Mouse (Mus musculus) forebrain, embryonic 12.5 days (tissue): ENCODE data around the gene Nckap5l. TPM values are rescaled to one million over a fixed set of nuclear protein-coding genes. Genes with fewer than 3 reads are reported as not detected.
"Not testable (repeated sequence)": the region's sequence is repeated elsewhere in the genome, so short reads cannot be mapped to it uniquely, and the experiment has no call there.

Experiments
- ATAC-seq: fragments of 200-750 bp; cut with Nextera tagmentation; 2 replicates; pipeline ENCODE4 v1.8.0; 2017; ENCODE audit warnings: moderate TSS enrichment; ENCODE audit not compliant: low FRiP score
- H3K27ac ChIP-seq: fragments of 300-500 bp; sonication (generic); 2 replicates; pipeline ENCODE4 v1.5.1; 2016; ENCODE audit warnings: mild to moderate bottlenecking
- H3K27me3 ChIP-seq: fragments of 300-500 bp; sonication (generic); 2 replicates; pipeline ENCODE4 v1.6.1; 2016; ENCODE audit warnings: mild to moderate bottlenecking
- H3K36me3 ChIP-seq: fragments of 300-500 bp; sonication (generic); replicated peaks from 2 replicates; pipeline ENCODE4 v1.6.1; 2016; ENCODE audit warnings: mild to moderate bottlenecking
- H3K4me1 ChIP-seq: fragments of 300-500 bp; sonication (generic); 2 replicates; pipeline ENCODE4 v1.6.1; 2016
- H3K4me2 ChIP-seq: fragments of 300-500 bp; sonication (generic); 2 replicates; pipeline ENCODE4 v1.6.1; 2016; ENCODE audit warnings: mild to moderate bottlenecking, moderate library complexity
- H3K4me3 ChIP-seq: fragments of 300-500 bp; sonication (generic); replicated peaks from 2 replicates; pipeline ENCODE4 v1.5.1; 2016; ENCODE audit warnings: mild to moderate bottlenecking
- H3K9ac ChIP-seq: fragments of 300-500 bp; sonication (generic); 2 replicates; pipeline ENCODE4 v1.6.1; 2016; ENCODE audit warnings: mild to moderate bottlenecking
- H3K9me3 ChIP-seq: fragments of 300-500 bp; sonication (generic); 2 replicates; pipeline ENCODE4 v1.6.1; 2016
- WGBS: fragments of 180-500 bp; shearing (Covaris S2); methylation state at CpG from one replicate; pipeline ENCODE4 v1.1.7; 2016; 5-methylcytosine and 5-hydroxymethylcytosine counted together
- polyA plus RNA-seq: library from polyadenylated mRNA; unstranded; fragments of >200 nt; fragmentation: Nextera tagmentation; extraction: Ambion mirVana; gene quantifications from 2 replicates; pipeline ENCODE4 v1.2.1, GENCODE M21; 2016

The Nckap5l gene
- polyA plus RNA-seq, 1 experiment from 2014 or later, result 11.8 TPM

- WGBS, result 14% methylated on average over 7 of the region's 7 CpGs
- H3K4me2 ChIP-seq, result peak overlapping the region; percentile 67
- H3K9me3 ChIP-seq, result no peaks in the 10 kb centered on the region
- H3K4me3 ChIP-seq, result peak overlapping the region; percentile 84
- H3K27ac ChIP-seq, result peak overlapping the region; percentile 89
- H3K4me1 ChIP-seq, result peaks cover 51% of the 10 kb centered on the region
- peak overlapping the region; percentile 76 for H3K9ac ChIP-seq
- H3K36me3 ChIP-seq, result 0 out of 2 replicates have a peak, but pooled peaks cover 4% of the 10 kb centered on the region
- 0 out of 2 replicates have a peak, but pooled peaks have one; percentile 3 for ATAC-seq
- no peaks in the 10 kb centered on the region for H3K27me3 ChIP-seq
Observed at GRCm38 (mm10) chr15:99456338-99456962, 1.1 kb downstream of the Nckap5l start.

DNA sequence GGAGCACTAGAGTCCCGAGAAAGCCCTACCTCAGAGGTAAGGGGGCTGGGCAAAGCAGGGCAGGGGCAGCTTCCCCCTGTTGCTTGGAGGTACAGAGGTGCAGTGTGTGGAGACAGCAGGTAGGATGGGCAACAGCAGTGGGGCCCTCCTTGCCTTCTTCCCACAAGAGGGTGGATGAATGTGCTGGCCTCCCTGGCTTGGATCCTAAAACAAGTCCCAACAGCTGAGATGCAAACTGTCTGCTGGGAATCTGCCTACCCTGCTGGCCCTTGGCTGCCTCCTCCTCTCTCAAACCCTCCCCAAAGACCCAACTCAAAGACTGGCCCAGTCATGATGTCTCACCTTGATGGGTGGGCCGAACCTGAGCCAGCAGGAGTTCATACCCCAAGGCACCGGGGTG is 2.1 kb downstream of the Nckap5l start:
- Histone ChIP-seq H3K4me3 (no peak overlapping the region), H3K27me3 (no peaks in the 10 kb centered on the region), H3K9me3 (no peaks in the 10 kb centered on the region), H3K9ac (peak overlapping the region; percentile 29), H3K36me3 (0 out of 2 replicates have a peak, but pooled peaks cover 4% of the 10 kb centered on the region), H3K4me1 (peaks cover 51% of the 10 kb centered on the region), H3K4me2 (no peak overlapping the region), H3K27ac (no peak overlapping the region)
- WGBS, result 90% methylated on average over 3 of the region's 3 CpGs
- no peak for ATAC-seq

GRCm38 (mm10) chr15:99454585-99455279 is 2.8 kb downstream of the Nckap5l start:
- Histone ChIP-seq H3K4me3 (no peak overlapping the region), H3K9me3 (no peaks in the 10 kb centered on the region), H3K27me3 (no peaks in the 10 kb centered on the region), H3K4me2 (no peak overlapping the region), H3K4me1 (peaks cover 51% of the 10 kb centered on the region), H3K9ac (peak overlapping the region; percentile 29), H3K27ac (0 out of 2 replicates have a peak overlapping the region, but pooled peaks have one; percentile 31), H3K36me3 (0 out of 2 replicates have a peak, but pooled peaks cover 4% of the 10 kb centered on the region)
- ATAC-seq, result no peak
- WGBS, result 77% methylated on average over 7 of the region's 7 CpGs

GRCm38 (mm10) chr15:99453153-99453900 is 4.2 kb downstream of the Nckap5l start:
- H3K4me2 ChIP-seq, result no peak overlapping the region
- H3K36me3 ChIP-seq, result 0 out of 2 replicates have a peak, but pooled peaks cover 4% of the 10 kb centered on the region
- peaks cover 47% of the 10 kb centered on the region for H3K4me1 ChIP-seq
- H3K27me3 ChIP-seq, result no peaks in the 10 kb centered on the region
- H3K9me3 ChIP-seq, result no peaks in the 10 kb centered on the region
- no peak overlapping the region for H3K9ac ChIP-seq
- no peak overlapping the region for H3K27ac ChIP-seq
- 85% methylated on average over 11 of the region's 11 CpGs for WGBS
- no peak for ATAC-seq
- H3K4me3 ChIP-seq, result no peak overlapping the region

- peaks cover 28% of the 10 kb centered on the region for H3K4me1 ChIP-seq
- no peak overlapping the region for H3K9ac ChIP-seq
- H3K27me3 ChIP-seq, result no peaks in the 10 kb centered on the region
- H3K9me3 ChIP-seq, result no peaks in the 10 kb centered on the region
- WGBS, result 92% methylated on average over 8 of the region's 8 CpGs
- no peak overlapping the region for H3K4me2 ChIP-seq
- H3K27ac ChIP-seq, result peak overlapping the region; percentile 25; the same call in 1 of the 2 replicates
- H3K36me3 ChIP-seq, result 0 out of 2 replicates have a peak, but pooled peaks cover 4% of the 10 kb centered on the region
- H3K4me3 ChIP-seq, result no peak overlapping the region
- ATAC-seq, result no peak
Observed at GRCm38 (mm10) chr15:99449751-99450280, 7.7 kb downstream of the Nckap5l start.

- Histone ChIP-seq H3K4me2 (no peak overlapping the region), H3K4me3 (no peak overlapping the region), H3K36me3 (peaks cover 4% of the 10 kb centered on the region; the same call in 1 of the 2 replicates), H3K4me1 (peaks cover 24% of the 10 kb centered on the region), H3K9ac (no peak overlapping the region), H3K27ac (peak overlapping the region; percentile 25; the same call in 1 of the 2 replicates), H3K9me3 (no peaks in the 10 kb centered on the region), H3K27me3 (no peaks in the 10 kb centered on the region)
- ATAC-seq, result no peak
- 81% methylated on average over 9 of the region's 9 CpGs for WGBS
Observed at GRCm38 (mm10) chr15:99449131-99449750, 8.3 kb downstream of the Nckap5l start.

DNA sequence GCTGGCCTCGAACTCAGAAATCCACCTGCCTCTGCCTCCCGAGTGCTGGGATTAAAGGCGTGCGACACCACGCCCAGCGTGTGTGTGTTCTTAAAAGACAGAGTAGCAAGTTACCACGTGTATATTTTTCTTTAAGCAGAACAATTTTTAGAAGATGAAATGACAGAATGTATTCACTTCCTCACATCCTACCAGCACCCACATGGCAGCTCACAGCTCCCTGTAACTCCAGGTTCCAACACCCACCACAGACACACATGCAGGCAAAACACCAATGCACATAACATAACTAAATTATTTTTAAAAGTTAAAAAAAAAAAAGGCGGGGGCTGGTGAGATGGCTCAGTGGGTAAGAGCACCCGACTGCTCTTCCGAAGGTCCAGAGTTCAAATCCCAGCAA is 11.4 kb downstream of the Nckap5l start:
- H3K36me3 ChIP-seq, H3K4me3 ChIP-seq, H3K9ac ChIP-seq, H3K4me2 ChIP-seq, H3K9me3 ChIP-seq, H3K27ac ChIP-seq, H3K27me3 ChIP-seq, ATAC-seq: not testable (repeated sequence)
- WGBS, result 91% methylated on average over 10 of the region's 10 CpGs
- H3K4me1 ChIP-seq, result peaks cover 11% of the 10 kb centered on the region

- H3K9me3 ChIP-seq, result no peaks in the 10 kb centered on the region
- no peak for ATAC-seq
- H3K4me2 ChIP-seq, result no peak overlapping the region
- H3K27me3 ChIP-seq, result no peaks in the 10 kb centered on the region
- WGBS, result 68% methylated on average over 6 of the region's 6 CpGs
- no peak overlapping the region for H3K27ac ChIP-seq
- H3K4me1 ChIP-seq, result peaks cover 16% of the 10 kb centered on the region
- H3K4me3 ChIP-seq, result no peak overlapping the region
- H3K36me3 ChIP-seq, result no peaks in the 10 kb centered on the region; the same call in 1 of the 2 replicates
- H3K9ac ChIP-seq, result no peak overlapping the region
Observed at GRCm38 (mm10) chr15:99445567-99445966, 12.0 kb downstream of the Nckap5l start.

DNA sequence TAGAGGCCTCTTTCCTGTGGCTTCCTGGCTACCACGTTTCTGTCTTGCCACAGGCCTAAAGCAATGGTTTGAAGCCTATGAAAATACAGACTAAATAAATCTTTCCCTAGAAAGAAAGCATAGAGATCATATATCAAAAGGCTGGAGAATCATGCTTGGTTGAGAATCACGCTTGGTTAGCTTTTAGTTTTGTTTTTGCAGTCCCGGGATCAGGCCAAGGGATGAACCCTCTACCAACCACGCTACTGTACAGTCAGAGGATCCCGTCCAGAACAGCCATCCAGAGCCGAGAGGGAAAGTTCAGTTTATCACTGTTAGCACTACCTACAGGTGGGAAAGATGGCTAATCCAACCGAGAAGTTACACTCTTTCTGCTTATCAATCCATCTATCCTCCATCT is 15.2 kb downstream of the Nckap5l start:
- Histone ChIP-seq H3K9ac (no peak overlapping the region), H3K27me3 (no peaks in the 10 kb centered on the region), H3K27ac (no peak overlapping the region), H3K9me3 (no peaks in the 10 kb centered on the region), H3K4me2 (no peak overlapping the region), H3K4me1 (peaks cover 22% of the 10 kb centered on the region), H3K4me3 (no peak overlapping the region), H3K36me3 (peaks cover 8% of the 10 kb centered on the region; the same call in 1 of the 2 replicates)
- no peak for ATAC-seq
- WGBS, result 88% methylated on average over 7 of the region's 7 CpGs

- Histone ChIP-seq H3K27ac (peak overlapping the region; percentile 76), H3K4me1 (peaks cover 34% of the 10 kb centered on the region), H3K4me3 (no peak overlapping the region), H3K36me3 (peaks cover 8% of the 10 kb centered on the region; the same call in 1 of the 2 replicates), H3K27me3 (no peaks in the 10 kb centered on the region), H3K4me2 (no peak overlapping the region), H3K9ac (no peak overlapping the region; the same call in 1 of the 2 replicates), H3K9me3 (no peaks in the 10 kb centered on the region)
- ATAC-seq, result no peak
- WGBS, result 70% methylated on average over 8 of the region's 8 CpGs
Observed at GRCm38 (mm10) chr15:99440816-99441457, 16.6 kb downstream of the Nckap5l start.

- 51% methylated on average over 2 of the region's 2 CpGs for WGBS
- Histone ChIP-seq H3K9ac (no peak overlapping the region; the same call in 1 of the 2 replicates), H3K9me3 (no peaks in the 10 kb centered on the region), H3K36me3 (peaks cover 8% of the 10 kb centered on the region; the same call in 1 of the 2 replicates), H3K4me3 (no peak overlapping the region), H3K4me2 (no peak overlapping the region), H3K4me1 (peaks cover 32% of the 10 kb centered on the region), H3K27me3 (no peaks in the 10 kb centered on the region), H3K27ac (peak overlapping the region; percentile 76)
- ATAC-seq, result no peak
Observed at GRCm38 (mm10) chr15:99440112-99440815, 17.3 kb downstream of the Nckap5l start.
